Mouse (Mus musculus) kidney, postnatal 10 days (tissue): ENCODE data around the gene Zfp827.
"Not testable (repeated sequence)": the region's sequence is repeated elsewhere in the genome, so short reads cannot be mapped to it uniquely, and the experiment has no call there.

ENCODE experiments used
- DNase-seq: peaks from one replicate; pipeline ENCODE4 v3.0.0; 2021; ENCODE audit warnings: mixed read lengths

Zfp827 gene

DNA sequence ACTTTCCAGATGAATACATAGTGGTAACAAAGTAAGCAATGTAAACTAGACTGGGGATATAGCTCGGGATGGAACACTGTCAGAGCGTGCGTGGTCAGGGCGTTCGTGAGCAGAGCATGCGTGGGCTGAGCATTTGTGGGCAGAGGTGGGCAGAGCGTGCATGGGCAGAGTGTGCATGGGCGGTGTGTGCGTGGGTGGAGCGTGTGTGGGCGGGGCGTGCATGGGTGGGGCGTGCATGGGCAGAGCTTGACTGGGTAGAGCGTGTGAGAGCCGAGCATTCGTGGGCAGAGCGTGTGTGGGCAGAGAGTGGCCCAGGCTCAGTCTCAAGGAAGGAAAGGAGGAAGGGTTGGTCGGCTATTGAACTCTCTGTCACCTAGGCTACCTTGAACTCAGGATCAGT is 84.2 kb downstream of the Zfp827 start:
- DNase-seq: no peak

DNA sequence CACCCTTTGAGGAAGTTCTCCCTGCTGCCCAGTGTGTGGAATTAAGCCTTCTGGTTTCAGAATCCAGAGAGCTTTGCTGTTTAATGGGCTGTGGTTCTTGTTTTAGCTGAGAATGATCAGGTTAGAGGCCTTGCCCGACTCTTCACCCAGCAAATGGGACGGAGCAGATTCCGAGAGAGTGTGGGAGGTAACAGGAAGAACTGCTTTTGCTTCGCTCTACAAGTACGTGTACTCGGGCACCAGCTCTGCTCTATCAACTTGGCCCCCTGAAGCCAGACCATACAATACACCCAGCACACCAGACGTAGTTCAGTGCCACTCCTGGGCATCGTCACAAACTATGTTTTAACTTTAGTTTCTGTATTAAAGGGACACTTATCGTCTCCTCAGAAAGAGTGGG is 85.3 kb downstream of the Zfp827 start:
- no peak for DNase-seq

DNA sequence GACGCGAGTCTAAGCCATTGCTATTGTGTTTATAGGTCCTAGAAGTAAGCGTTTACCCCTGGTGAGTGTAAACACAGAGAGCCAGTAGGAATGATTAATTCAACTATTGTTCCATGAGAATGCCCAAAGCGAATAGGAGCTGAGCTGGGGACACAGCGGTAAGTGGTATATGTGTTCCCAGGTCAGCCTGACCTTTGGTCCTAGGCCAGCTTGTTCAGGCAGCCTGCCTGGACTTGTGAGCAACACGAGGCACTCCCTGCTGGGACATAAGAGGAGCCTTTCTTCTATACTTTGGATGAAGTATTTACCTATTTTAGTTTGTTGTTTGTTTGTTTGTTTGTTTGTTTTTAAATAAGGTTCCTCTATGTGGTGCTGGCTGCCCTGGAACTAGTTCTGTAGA is 86.3 kb downstream of the Zfp827 start:
- DNase-seq: peak; percentile 34

GRCm38 (mm10) chr8:79116436-79116835 is 88.2 kb downstream of the Zfp827 start:
- no peak for DNase-seq

DNA sequence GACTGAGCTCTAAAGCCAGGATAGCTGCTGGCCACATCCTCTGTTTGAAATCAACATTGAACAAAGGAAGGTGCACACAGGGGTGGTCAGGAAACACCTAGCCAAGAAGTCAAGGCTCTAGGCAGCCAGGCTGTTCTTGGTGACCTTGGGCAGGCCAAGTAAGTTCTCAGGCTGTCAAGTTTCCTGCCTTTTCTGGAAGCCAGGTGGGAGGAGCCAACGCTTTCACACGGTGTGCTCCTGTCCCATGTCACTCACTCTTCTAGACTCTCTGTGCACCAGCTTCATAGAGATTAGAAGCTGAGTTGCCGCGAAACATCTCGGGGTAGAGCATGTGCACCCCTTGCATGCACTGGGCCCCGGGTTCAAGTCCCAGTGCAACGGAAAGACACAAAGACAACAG is 89.5 kb downstream of the Zfp827 start:
- DNase-seq: no peak

DNA sequence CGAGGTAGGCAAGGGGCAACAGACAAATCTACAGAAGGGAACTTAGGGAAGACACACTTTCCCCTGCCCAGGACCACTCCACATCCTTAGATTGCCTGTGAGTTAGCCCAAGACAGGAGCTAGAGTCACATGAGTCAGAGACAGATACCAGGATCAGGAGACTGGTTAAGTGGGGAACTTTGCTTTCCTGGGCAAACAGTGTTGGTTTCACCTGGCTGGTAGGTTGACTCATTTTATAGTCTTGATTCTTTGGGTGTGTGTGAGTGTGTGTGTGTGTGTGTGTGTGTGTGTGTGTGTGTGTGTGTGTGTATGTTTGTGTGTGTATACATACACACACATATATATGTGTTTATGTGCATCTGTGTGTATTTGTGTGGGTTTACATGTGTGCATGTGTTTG is 93.4 kb downstream of the Zfp827 start:
- DNase-seq: no peak

DNA sequence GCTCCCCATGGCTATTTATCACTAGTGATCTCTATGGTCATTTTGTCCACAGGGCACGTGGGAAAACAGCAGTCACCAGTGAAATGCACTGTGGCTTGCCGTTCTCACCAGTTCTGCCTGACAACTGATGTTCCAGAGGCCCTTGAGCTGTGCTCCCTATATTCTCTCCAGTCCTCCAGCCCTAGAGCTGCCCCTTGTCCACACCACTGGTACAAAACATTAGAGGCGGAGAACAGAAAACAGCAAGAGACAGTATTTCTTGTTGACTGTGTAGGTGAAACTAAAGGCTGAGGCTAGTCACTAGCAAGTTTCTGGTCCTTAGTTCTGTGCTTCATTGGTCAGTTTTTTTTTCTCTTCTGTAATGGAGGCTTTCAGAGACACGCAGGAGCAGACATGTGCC is 96.0 kb downstream of the Zfp827 start:
- no peak for DNase-seq

- no peak for DNase-seq
These were observed 99.1 kb downstream of the Zfp827 start for GRCm38 (mm10) chr8:79127211-79127816.

GRCm38 (mm10) chr8:79128534-79128933 is 100.3 kb downstream of the Zfp827 start:
- not testable (repeated sequence) for DNase-seq

- DNase-seq: no peak
These were observed 111.4 kb downstream of the Zfp827 start for GRCm38 (mm10) chr8:79139614-79140013.

GRCm38 (mm10) chr8:79140981-79141380 is 112.7 kb downstream of the Zfp827 start:
- DNase-seq: no peak

DNA sequence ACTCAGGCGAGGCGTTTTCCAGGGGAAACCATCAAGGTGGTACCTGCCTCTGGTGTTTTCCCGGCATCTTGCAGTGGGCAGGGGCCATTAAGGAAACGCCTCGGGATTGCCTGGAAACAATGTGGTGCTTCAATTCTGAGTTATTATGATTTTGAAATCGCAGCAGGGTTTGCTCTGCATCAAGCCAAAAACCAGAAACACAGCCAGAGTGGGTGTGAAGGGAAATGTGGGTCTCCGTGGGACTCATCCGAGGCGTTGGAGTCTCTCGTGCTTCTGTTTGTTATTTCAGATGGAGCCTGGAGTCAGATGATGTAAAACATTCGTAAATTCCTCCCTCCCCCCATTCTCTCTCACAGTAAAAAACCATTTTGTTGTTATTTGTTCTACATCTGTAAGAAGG is 113.4 kb downstream of the Zfp827 start:
- DNase-seq: no peak

- no peak for DNase-seq
These were observed 115.5 kb downstream of the Zfp827 start for GRCm38 (mm10) chr8:79143729-79144128.

DNA sequence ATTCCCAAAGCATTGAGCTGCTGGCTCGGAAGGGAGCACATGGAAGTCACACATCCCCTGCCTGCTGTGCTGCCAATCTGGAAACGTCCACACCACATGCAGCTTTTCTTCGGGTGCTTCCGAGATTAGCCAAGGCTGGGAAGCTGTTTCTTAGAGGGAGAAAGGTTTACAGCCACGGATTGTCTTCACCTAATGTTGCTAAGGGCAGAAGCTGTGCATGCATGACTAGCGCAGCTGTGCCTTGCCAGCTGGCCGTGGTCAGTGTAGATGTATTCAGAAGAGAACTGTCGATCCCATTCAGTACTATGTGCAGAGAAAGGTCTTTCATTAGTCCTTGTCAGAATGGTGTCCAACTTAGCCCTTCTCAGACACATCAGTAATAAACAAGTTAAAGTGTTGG is 117.0 kb downstream of the Zfp827 start:
- DNase-seq: no peak

DNA sequence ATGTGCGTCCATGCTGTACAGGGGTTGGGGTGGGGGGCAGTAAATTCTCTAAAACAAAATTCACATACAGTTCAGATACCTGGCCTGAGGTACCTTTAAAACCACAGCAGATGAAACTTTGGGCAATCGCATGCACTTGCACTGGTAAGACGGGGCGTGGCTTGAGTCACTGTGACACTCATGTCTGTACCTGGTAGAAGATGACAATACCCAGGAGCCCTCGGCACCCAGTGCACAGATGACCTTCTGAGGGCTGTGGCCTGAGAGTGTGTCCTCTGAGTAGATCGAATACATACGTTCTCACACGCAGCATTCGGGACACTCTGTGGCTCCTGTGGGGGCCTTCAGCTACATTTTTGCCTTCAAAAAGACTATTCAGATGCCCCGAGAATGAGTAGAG is 117.4 kb downstream of the Zfp827 start:
- DNase-seq: no peak

DNA sequence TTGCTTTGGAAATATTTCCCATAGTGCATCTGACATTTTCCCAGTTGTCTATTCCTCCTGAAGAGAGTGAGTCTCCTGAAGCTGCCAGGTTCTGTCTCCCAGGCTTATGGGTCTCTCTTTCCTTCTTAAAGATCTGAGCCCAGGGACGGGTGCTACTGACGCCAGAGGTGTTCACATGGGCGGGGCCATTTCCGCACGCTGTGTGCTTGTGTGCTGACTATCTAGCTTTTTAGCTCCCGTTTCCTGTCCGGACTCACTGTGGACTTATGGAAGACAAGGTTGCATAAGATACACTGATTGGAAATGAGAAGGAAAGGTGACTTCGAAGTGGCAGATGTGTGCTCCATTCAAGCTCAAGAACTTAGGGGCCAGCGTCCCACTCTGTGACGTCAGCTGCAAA is 120.6 kb downstream of the Zfp827 start:
- DNase-seq: no peak

GRCm38 (mm10) chr8:79149880-79150279 is 121.6 kb downstream of the Zfp827 start:
- DNase-seq: no peak

- DNase-seq: no peak
These were observed 122.4 kb downstream of the Zfp827 start for GRCm38 (mm10) chr8:79150544-79151192.

GRCm38 (mm10) chr8:79151644-79152043 is 123.4 kb downstream of the Zfp827 start:
- no peak for DNase-seq

- no peak for DNase-seq
These were observed 125.0 kb downstream of the Zfp827 start for GRCm38 (mm10) chr8:79153201-79153600.

DNA sequence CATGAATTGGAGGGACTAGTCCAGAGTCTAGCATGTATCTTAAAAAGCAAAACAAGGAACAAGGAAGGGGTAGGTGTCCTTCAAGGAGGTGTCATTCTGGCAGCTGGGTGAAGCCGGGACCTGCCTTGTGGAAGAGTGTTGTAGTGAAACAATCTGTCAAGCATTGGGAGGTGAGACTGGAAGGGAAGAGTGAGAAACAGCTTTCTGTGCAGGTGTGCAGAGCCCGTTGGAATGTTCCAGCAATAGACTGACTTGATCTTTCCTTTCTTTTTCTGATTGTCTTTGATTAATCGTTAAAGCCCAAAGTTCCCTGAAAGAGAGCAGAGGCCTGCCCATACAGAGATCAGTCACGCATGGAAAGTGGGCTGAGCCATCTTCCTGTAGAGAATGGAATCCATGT is 125.4 kb downstream of the Zfp827 start:
- DNase-seq: no peak

DNA sequence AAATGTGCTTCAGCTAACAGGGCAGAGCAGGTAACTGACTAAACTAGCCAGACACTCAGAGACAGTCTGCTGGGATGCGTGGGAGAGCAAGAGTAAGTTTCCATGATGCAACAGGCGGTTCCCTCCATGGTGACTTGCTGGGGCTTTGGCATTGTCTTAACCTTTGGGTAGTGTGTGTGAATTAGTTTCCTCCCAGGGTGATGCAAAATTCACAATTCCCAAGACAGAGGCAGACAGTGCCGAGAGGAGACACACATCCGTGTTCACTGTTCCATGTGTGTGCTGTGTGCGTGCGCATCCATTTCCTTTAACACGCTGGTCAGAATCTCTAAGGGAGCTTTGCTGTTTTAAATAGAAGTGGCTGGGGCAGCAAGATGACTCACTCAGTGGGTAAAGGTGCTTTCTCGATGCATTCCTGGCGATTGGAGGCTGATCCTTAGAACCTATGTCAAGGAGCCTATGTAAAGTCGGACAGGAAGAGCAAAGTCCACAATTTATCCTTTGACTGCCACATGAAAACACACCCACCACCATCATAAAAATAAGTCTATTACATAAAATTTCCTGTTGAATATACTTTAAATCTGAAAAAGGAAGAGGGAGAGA is 127.4 kb downstream of the Zfp827 start:
- DNase-seq: no peak

DNA sequence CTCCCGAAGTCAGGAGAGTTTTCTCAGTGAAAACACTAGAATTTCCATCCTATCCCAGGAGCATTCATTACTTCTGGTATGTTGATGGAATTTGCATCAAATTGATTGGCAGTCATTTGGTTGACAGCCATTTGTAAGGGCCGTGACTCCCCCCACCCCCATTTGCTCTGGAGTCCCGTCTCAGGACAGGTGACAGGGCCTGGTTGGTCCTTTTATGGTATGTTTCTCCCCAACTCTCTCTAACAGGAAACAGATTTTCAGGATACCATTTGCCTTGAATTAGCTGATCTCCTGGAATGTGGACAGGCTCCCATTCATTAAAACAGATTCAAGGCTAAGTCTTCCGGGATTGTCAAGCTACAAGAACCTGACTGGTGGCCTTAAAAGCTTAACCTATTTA is 129.1 kb downstream of the Zfp827 start:
- no peak for DNase-seq

DNA sequence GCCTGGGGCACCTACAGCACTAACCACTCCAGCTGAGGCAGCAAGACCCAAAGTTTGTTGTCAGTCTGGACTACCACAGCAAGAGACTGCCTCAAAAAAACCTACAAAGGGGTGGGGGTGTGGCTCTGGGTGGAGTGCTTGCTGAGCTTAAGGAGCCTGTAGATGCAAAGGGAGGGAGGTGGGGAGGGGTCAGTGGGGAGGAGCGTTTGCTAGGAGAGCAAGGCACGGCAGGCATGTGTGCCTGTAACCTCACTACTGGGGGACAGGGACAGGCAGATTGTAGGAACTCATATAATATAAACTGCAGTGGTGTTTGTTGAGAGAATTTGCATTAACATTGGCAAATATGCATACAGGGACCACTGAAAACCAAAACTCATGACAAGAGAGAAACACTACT is 130.1 kb downstream of the Zfp827 start:
- DNase-seq: no peak

DNA sequence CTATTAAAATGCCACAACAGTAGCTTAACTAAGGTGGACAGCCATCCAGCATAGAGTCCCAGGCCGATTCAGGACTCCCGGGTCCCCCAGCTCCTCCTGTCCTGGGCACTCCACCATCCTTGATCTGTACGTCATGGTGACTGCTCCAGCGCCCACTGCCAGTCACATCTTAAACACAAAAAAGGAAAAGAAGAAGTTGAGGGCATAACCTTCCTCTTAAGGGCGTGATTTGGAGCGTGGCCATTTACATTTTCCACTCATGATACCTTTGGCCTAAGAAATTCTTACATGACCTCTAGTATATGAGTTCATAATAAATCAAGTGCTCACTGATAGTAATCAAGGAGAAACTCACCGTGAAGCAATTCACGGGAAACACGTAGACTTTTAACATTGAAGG is 131.2 kb downstream of the Zfp827 start:
- no peak for DNase-seq
